In genomic region chr8:110720685-110721598, GRCm38 (mm10) we compare ENCODE assay signal across 8 mouse cellular contexts. TPM values are rescaled to one million over a fixed set of nuclear protein-coding genes. Genes with fewer than 3 reads are reported as not detected.
DNase-seq lines count a peak whose midpoint lies in the region; ATAC-seq and TF ChIP-seq lines count a peak whose summit lies in the region.

TSS of gene Mtss1l (plus strand) at chr8:110721476.

- DNase-seq in G1E (ENCODE audit: low spot score): peak; percentile 54
- peak; percentile 89 for DNase-seq in forebrain, embryonic 14.5 days (ENCODE audit: low spot score)
- peak; percentile 85 for DNase-seq in heart, postnatal 14 days
- peak; percentile 76 to 83 for DNase-seq in layer of hippocampus, adult 2 months (ENCODE audit: low spot score in 2 of 2)
- DNase-seq in retina, postnatal 7 days (ENCODE audit: low read depth, low spot score): peak; percentile 76
- no peak for DNase-seq in c-Kit-positive CD71-positive TER-119-positive erythroid progenitor cells, embryonic 14.5 days (ENCODE audit: low spot score)

- peak within 1 kb of the TSS; percentile 86 for H3K27ac ChIP-seq in forebrain, embryonic 14.5 days (ENCODE audit: low read depth, low read length)
- H3K27ac ChIP-seq in layer of hippocampus, adult 2 months: peak within 1 kb of the TSS; percentile 90
- H3K27ac ChIP-seq in lung, embryonic 15.5 days: peak within 1 kb of the TSS; percentile 97

- H3K4me1 ChIP-seq in G1E (ENCODE audit: insufficient read depth, low read depth, low read length): peaks cover 15% of the 10 kb centered on the region
- H3K4me1 ChIP-seq in forebrain, embryonic 14.5 days (ENCODE audit: control insufficient read depth, insufficient read depth, low read length): peaks cover 20% of the 10 kb centered on the region
- H3K4me1 ChIP-seq in lung, embryonic 15.5 days: peaks cover 88% of the 10 kb centered on the region

- H3K4me2 ChIP-seq in forebrain, embryonic 14.5 days (ENCODE audit: low read length): peak within 1 kb of the TSS; percentile 54
- H3K4me2 ChIP-seq in lung, embryonic 15.5 days: peak within 1 kb of the TSS; percentile 87

- intact Hi-C loops in heart, postnatal 14 days (cut with DNase I): loop anchor here (2.0 kb wide), 1 partner anchor 46 kb away; no protein-coding TSS in a partner anchor

- H3K4me3 ChIP-seq in G1E (ENCODE audit: low read depth, low read length): peak within 1 kb of the TSS; percentile 66
- peak within 1 kb of the TSS; percentile 64 for H3K4me3 ChIP-seq in forebrain, embryonic 14.5 days (ENCODE audit: low read depth, low read length)
- H3K4me3 ChIP-seq in layer of hippocampus, adult 2 months: peak within 1 kb of the TSS; percentile 54
- peak within 1 kb of the TSS; percentile 79 for H3K4me3 ChIP-seq in lung, embryonic 15.5 days

- no peak for TF ChIP-seq CTCF in G1E (IDR thresholded peaks at IDR 0.05; ENCODE audit: low read depth, low read length)
- no peak for TF ChIP-seq CTCF in layer of hippocampus, adult 2 months (conservative IDR thresholded peaks at IDR 0.05)

- peaks cover 44% of the 10 kb centered on the region for H3K27me3 ChIP-seq in G1E (ENCODE audit: insufficient read depth, low read length)
- no peaks in the 10 kb centered on the region for H3K27me3 ChIP-seq in forebrain, embryonic 14.5 days (replicated peaks; ENCODE audit: control insufficient read depth, insufficient read depth, low read length)
- no peaks in the 10 kb centered on the region for H3K27me3 ChIP-seq in lung, embryonic 15.5 days

- ATAC-seq in G1E (ENCODE audit: extremely low read depth, insufficient number of reproducible peaks, low FRiP score, poor library complexity, severe bottlenecking): no peak
- peak; percentile 11; the same call in 1 of the 2 replicates for ATAC-seq in cerebellum, adult (ENCODE audit: insufficient number of reproducible peaks, low FRiP score, low TSS enrichment)
- peak; percentile 82 for ATAC-seq in forebrain, embryonic 14.5 days
- ATAC-seq in lung, embryonic 15.5 days (ENCODE audit: borderline replicate concordance, extremely low read depth, low FRiP score, low TSS enrichment): peak; percentile 81

- H3K9me3 ChIP-seq in G1E (replicated peaks): no peaks in the 10 kb centered on the region
- no peaks in the 10 kb centered on the region for H3K9me3 ChIP-seq in forebrain, embryonic 14.5 days (replicated peaks; ENCODE audit: control insufficient read depth, low read length)
- H3K9me3 ChIP-seq in lung, embryonic 15.5 days: no peaks in the 10 kb centered on the region

- 4% methylated on average over 71 of the region's 75 CpGs for WGBS in forebrain, embryonic 14.5 days
- WGBS in lung, embryonic 15.5 days: 5% methylated on average over 47 of the region's 75 CpGs

- peak within 1 kb of the TSS; percentile 87 for H3K9ac ChIP-seq in forebrain, embryonic 14.5 days (ENCODE audit: low read length)
- peak within 1 kb of the TSS; percentile 90 for H3K9ac ChIP-seq in lung, embryonic 15.5 days

- peaks cover 49% of the 10 kb centered on the region for H3K36me3 ChIP-seq in G1E (replicated peaks)
- H3K36me3 ChIP-seq in forebrain, embryonic 14.5 days (ENCODE audit: control insufficient read depth, insufficient read depth, low read length): peaks cover 8% of the 10 kb centered on the region; the same call in 1 of the 2 replicates
- H3K36me3 ChIP-seq in lung, embryonic 15.5 days: no peaks in the 10 kb centered on the region

RNA-seq across cellular contexts. Expression of gene Mtss1l, which starts in this region (rescaled TPM):
- not detected in 2 replicates for total RNA-seq in G1E (2014; fragmentation: Nextera tagmentation)
- total RNA-seq in G1E (2017): 0.17 and 0.33 TPM in 2 replicates
- polyA plus RNA-seq in G1E (2012): 0.15 and 0.37 TPM in 2 replicates
- polyA plus RNA-seq in forebrain, embryonic 14.5 days (2014; fragmentation: Nextera tagmentation; extraction: Ambion mirVana): 16.5 and 20.1 TPM in 2 replicates
- total RNA-seq in heart, postnatal 14 days (2021): 10 to 100 TPM; 31.4 to 32.9 TPM
- total RNA-seq in layer of hippocampus, adult 2 months (2021): 100 to 1,000 TPM; 210 TPM
- polyA plus RNA-seq in lung, embryonic 15.5 days (2015; fragmentation: Nextera tagmentation; extraction: Ambion mirVana): 23.0 and 27.9 TPM in 2 replicates

Comparison
In these comparisons a context has a peak if more than half of its experiments do, and no peak if none do; other contexts are left out.
1. RNA of gene Mtss1l (total RNA-seq): 210 TPM in layer of hippocampus, adult 2 months and 31.4 to 32.9 TPM in heart, postnatal 14 days; 0.17 to 0.33 TPM in G1E; every median in the first group is over 10 times any median in the second.
2. RNA of gene Mtss1l (total RNA-seq): 210 TPM in layer of hippocampus, adult 2 months; 31.4 to 32.9 TPM in heart, postnatal 14 days; every median in the first group is over 4 times any median in the second.
3. RNA of gene Mtss1l (polyA plus RNA-seq): 23.0 to 27.9 TPM in lung, embryonic 15.5 days and 16.5 to 20.1 TPM in forebrain, embryonic 14.5 days; 0.15 to 0.37 TPM in G1E; every median in the first group is over 10 times any median in the second.
4. Peak in DNase-seq and H3K4me3 ChIP-seq in G1E; RNA of the gene not detected or under 1 TPM.
5. Peak in every context shown above with its lines, with median percentiles within 50 percentile points of each other: H3K4me3 ChIP-seq and H3K27ac ChIP-seq.